Mouse (Mus musculus) myocyte (in vitro differentiated cells): Measurements from ENCODE around the gene Hoxd11. TPM values are rescaled to one million over a fixed set of nuclear protein-coding genes. Genes with fewer than 3 reads are reported as not detected.

Source experiments
- H3K27me3 ChIP-seq: one replicate; pipeline ENCODE4 v1.6.1; 2011; ENCODE audit not compliant: control insufficient read depth, insufficient read depth, insufficient read length
- H3K36me3 ChIP-seq: one replicate; pipeline ENCODE4 v1.6.1; 2011; ENCODE audit not compliant: control insufficient read depth, insufficient read depth
- H3K4me2 ChIP-seq: one replicate; pipeline ENCODE4 v1.6.1; 2011; ENCODE audit warnings: low read depth, control low read depth
- H3K4me3 ChIP-seq: one replicate; pipeline ENCODE4 v1.5.1; 2011; ENCODE audit warnings: mild to moderate bottlenecking, control low read depth, moderate library complexity
- H3K79me2 ChIP-seq: one replicate; pipeline ENCODE4 v1.6.1; 2011; ENCODE audit not compliant: control insufficient read depth, insufficient read depth
- H3ac ChIP-seq: one replicate; pipeline ENCODE4 v1.6.1; 2011; ENCODE audit not compliant: control insufficient read depth, insufficient read length
- CEBPB ChIP-seq: IDR thresholded peaks from 2 replicates; pipeline ENCODE4 v1.6.1; 2011; ENCODE audit warnings: mild to moderate bottlenecking, moderate library complexity; ENCODE audit not compliant: poor library complexity, insufficient read depth, severe bottlenecking
- E2F4 ChIP-seq: IDR thresholded peaks from one replicate; pipeline ENCODE4 v1.6.1; 2011; ENCODE audit warnings: mild to moderate bottlenecking, control low read depth, moderate library complexity; ENCODE audit not compliant: insufficient read depth
- MAX ChIP-seq: IDR thresholded peaks from one replicate; pipeline ENCODE4 v1.6.1; 2011; ENCODE audit warnings: low read depth, mild to moderate bottlenecking, control low read depth
- MYOD1 ChIP-seq, 3 experiments: IDR thresholded peaks; one replicate each; pipeline ENCODE4 v1.6.1; 2011; ENCODE audit warnings: control low read depth in 2 of 3, low read depth in 2 of 3, mild to moderate bottlenecking in 2 of 3, moderate library complexity in 1 of 3; ENCODE audit not compliant: insufficient read length in 2 of 3, control insufficient read depth in 1 of 3
- MYOG ChIP-seq, 3 experiments: IDR thresholded peaks; one replicate each; pipeline ENCODE4 v1.6.1; 2011; ENCODE audit warnings: control low read depth in 2 of 3, low read depth in 2 of 3, mild to moderate bottlenecking in 2 of 3; ENCODE audit not compliant: insufficient read length in 2 of 3, control insufficient read depth in 1 of 3, insufficient read depth in 1 of 3
- POLR2A ChIP-seq: IDR thresholded peaks from one replicate; pipeline ENCODE4 v1.6.1; 2011; ENCODE audit warnings: low read depth, mild to moderate bottlenecking, control low read depth, moderate library complexity; ENCODE audit not compliant: insufficient read length
- POLR2AphosphoS2 ChIP-seq: IDR thresholded peaks from one replicate; pipeline ENCODE4 v1.6.1; 2011; ENCODE audit warnings: low read depth, control low read depth; ENCODE audit not compliant: insufficient read length
- REST ChIP-seq: IDR thresholded peaks from one replicate; pipeline ENCODE4 v1.6.1; 2011; ENCODE audit warnings: mild to moderate bottlenecking, control low read depth, moderate library complexity; ENCODE audit not compliant: insufficient read depth, insufficient read length
- SRF ChIP-seq: IDR thresholded peaks from one replicate; pipeline ENCODE4 v1.6.1; 2011; ENCODE audit warnings: low read depth; ENCODE audit not compliant: control insufficient read depth, insufficient read length
- TCF12 ChIP-seq: IDR thresholded peaks from one replicate; pipeline ENCODE4 v1.6.1; 2011; ENCODE audit warnings: mild to moderate bottlenecking, control low read depth; ENCODE audit not compliant: poor library complexity, insufficient read depth, severe bottlenecking
- TCF3 ChIP-seq: IDR thresholded peaks from one replicate; pipeline ENCODE4 v1.6.1; 2011; ENCODE audit warnings: low read depth, control low read depth; ENCODE audit not compliant: insufficient read length
- USF1 ChIP-seq: IDR thresholded peaks from one replicate; pipeline ENCODE4 v1.6.1; 2011; ENCODE audit warnings: low read depth, mild to moderate bottlenecking, control low read depth, moderate library complexity
- polyA plus RNA-seq: library from polyadenylated mRNA; unstranded; fragments of >200 nt; fragmentation: generic; extraction: Trizol; gene quantifications from one replicate; pipeline ENCODE4 v1.2.1, GENCODE M21; 2012; ENCODE audit warnings: missing spikeins

The Hoxd11 gene
- polyA plus RNA-seq, 1 experiment = not detected

DNA sequence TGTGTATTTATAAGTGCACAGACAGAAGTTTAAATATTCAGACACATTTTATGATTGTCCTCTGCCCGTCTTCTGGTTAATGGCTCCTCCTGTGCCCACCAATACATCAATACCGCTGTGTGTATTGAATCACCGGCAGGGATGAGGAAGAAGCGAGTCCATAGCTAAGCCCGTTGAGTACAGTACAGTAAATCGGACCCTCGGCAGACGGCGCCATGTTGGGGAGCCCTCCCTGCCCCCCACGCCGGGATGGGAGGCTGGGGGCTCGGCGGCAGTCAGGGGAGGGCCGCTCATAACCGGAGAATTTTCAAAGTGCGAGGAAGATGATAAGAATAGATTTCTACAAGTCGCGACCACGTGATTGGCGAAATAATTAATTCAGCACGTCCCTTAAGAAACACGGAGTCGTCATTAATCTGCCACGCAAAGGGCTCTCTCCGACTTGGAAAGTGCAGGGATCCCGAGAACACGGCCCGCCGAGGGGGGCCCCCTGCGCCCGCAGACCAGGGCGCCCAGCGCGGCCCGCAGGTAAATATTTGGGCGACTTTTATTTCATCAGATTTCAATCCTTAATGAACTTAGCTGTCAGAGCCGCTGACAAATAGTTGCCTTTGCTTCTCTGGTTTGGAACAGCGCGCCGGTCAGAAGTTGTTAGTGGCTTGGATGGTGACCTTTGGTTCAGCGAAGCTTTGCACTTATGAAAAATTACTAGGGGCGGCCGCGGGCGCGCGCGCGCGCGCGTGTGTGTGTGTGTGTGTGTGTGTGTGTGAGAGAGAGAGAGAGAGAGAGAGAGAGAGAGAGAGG is 53.4 kb downstream of the Hoxd11 start:
- no peak overlapping the region for H3K4me3 ChIP-seq
- no peaks in the 10 kb centered on the region for H3K79me2 ChIP-seq
- no peak overlapping the region for H3ac ChIP-seq
- no peaks in the 10 kb centered on the region for H3K36me3 ChIP-seq
- no peak overlapping the region for H3K4me2 ChIP-seq
- TF ChIP-seq TCF12 (no peak), TCF3 (no peak), SRF (no peak), E2F4 (no peak), REST (no peak)
- peaks cover 61% of the 10 kb centered on the region for H3K27me3 ChIP-seq

DNA sequence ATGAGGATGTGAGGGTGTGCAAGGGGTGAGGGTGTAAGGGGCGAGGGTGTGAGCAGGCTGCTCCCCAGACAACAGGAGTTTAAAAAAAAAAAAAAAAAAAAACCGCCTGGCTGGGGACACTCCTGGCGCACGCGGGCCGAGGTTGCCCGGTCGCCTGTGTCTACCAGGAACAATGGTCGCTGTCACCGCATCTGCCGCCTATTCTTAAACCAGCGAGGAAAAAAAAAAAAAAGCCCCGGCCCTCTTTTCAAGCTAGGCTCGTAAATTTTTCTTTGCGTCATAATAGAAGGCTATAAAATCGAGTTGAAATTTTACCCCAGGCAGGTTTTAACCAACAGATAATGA is 53.9 kb downstream of the Hoxd11 start:
- no peak overlapping the region for H3K4me2 ChIP-seq
- H3K36me3 ChIP-seq = no peaks in the 10 kb centered on the region
- TF ChIP-seq E2F4 = no peak
- TF ChIP-seq POLR2AphosphoS2 = no peak
- no peak for TF ChIP-seq TCF3
- no peak for TF ChIP-seq MAX
- no peak for TF ChIP-seq TCF12
- TF ChIP-seq REST = no peak
- no peak for TF ChIP-seq USF1
- no peak for TF ChIP-seq SRF
- TF ChIP-seq CEBPB = no peak
- no peak for TF ChIP-seq POLR2A
- TF ChIP-seq MYOD1 (IDR thresholded peaks at IDR 0.05; ENCODE audit: control insufficient read depth in 1 of 3, insufficient read length in 2 of 3, low read depth in 2 of 3) = no peak
- no peak for TF ChIP-seq MYOG (IDR thresholded peaks at IDR 0.05; ENCODE audit: control insufficient read depth in 1 of 3, insufficient read depth in 1 of 3, insufficient read length in 2 of 3, low read depth in 2 of 3)
- no peak overlapping the region for H3ac ChIP-seq
- no peak overlapping the region for H3K4me3 ChIP-seq
- no peaks in the 10 kb centered on the region for H3K79me2 ChIP-seq
- peaks cover 61% of the 10 kb centered on the region for H3K27me3 ChIP-seq

DNA sequence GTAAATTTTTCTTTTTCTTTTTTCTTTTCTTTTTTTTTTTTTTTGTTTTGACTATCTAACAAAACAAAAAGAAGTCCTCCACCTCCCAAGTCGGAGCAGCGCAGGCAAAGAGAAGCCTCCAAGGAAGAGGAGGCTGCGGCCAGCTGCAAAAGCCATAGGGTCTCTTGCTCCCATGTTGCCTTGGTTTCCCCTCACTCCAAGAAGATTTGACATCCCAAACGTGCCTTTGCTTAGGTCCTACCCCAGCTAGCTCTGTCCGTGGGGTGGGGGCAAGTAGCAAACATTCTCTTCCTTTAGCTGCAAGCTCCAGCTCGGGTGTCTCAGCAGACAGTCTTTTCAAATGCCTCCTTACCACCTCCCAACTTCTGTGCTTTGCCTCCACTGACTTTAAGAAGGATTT is 54.4 kb downstream of the Hoxd11 start:
- H3K4me2 ChIP-seq = no peak overlapping the region
- no peak overlapping the region for H3ac ChIP-seq
- no peaks in the 10 kb centered on the region for H3K79me2 ChIP-seq
- H3K4me3 ChIP-seq = no peak overlapping the region
- H3K36me3 ChIP-seq = no peaks in the 10 kb centered on the region
- H3K27me3 ChIP-seq = peaks cover 61% of the 10 kb centered on the region
- TF ChIP-seq SRF (no peak), CEBPB (no peak), TCF12 (no peak), E2F4 (no peak), USF1 (no peak), POLR2A (no peak), TCF3 (no peak), MYOD1 (IDR thresholded peaks at IDR 0.05; ENCODE audit: control insufficient read depth in 1 of 3, insufficient read length in 2 of 3, low read depth in 2 of 3) (no peak), REST (no peak), POLR2AphosphoS2 (no peak), MYOG (IDR thresholded peaks at IDR 0.05; ENCODE audit: control insufficient read depth in 1 of 3, insufficient read depth in 1 of 3, insufficient read length in 2 of 3, low read depth in 2 of 3) (no peak), MAX (no peak)

DNA sequence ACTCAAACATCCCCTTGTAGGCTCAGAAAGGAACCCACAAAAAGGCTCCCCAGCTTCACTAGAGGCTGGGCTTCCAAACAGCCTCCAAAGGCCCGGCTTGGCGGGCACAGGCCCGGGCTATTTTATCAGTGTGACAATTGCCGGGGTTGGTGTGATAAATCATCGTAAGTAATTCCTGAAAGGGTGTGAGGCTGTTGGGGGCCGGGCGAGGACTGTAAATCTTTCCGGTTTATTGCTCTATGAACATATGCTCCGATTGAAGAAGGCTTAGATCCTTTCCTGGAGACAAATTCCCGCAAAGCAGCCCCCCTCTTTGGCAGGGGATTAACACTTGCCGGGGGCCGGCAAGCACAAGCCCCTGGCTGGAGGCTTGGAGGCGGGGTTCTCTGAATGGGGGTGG is 55.1 kb downstream of the Hoxd11 start:
- H3K4me3 ChIP-seq = no peak overlapping the region
- H3ac ChIP-seq = no peak overlapping the region
- H3K36me3 ChIP-seq = no peaks in the 10 kb centered on the region
- H3K27me3 ChIP-seq = peaks cover 65% of the 10 kb centered on the region
- TF ChIP-seq MAX (no peak), POLR2A (no peak), MYOD1 (IDR thresholded peaks at IDR 0.05; ENCODE audit: control insufficient read depth in 1 of 3, insufficient read length in 2 of 3, low read depth in 2 of 3) (no peak), REST (no peak), TCF3 (no peak)
- no peak overlapping the region for H3K4me2 ChIP-seq
- H3K79me2 ChIP-seq = no peaks in the 10 kb centered on the region

DNA sequence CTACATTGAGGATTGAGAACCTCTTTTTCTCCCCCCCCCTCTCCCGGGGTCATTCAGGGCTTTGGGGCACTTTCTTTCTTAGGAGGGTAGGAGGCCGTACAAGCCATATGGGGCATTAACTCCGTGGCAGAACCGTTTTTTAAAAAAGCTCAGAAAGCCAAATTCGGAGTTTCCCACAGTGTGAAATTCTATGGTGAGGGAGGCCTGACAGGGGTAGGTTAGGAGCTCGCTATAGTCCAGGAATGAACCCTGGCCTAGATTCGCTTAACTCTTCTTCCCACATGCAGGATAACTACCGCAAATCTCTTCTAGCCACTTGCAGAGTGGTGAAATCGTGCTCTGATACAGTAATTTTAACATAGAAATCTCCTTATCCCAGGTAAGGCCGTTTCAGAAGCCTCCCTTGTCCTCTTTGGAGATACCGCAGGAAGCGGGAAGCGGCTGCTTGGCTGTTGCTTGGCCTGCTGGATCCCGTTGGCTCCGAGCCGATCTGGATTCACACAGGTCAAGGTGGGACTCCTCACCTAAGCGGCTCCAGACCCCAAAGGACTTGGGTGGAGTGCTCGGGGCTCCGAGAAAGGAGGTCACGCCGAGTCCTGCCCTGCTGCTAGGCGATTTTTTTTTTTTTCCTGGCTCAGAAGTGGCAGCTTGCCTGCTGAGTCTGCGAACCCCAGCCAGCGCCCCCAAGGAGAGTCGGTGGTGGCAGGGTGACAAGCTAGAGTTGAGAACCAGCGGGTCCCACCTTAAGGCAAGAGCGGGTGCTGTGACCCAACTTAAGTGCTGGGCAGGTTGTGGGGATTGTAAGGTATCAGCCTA is 55.8 kb downstream of the Hoxd11 start:
- TF ChIP-seq SRF (no peak), USF1 (no peak), TCF3 (no peak), MYOG (IDR thresholded peaks at IDR 0.05; ENCODE audit: control insufficient read depth in 1 of 3, insufficient read depth in 1 of 3, insufficient read length in 2 of 3, low read depth in 2 of 3) (no peak), MAX (no peak), MYOD1 (IDR thresholded peaks at IDR 0.05; ENCODE audit: control insufficient read depth in 1 of 3, insufficient read length in 2 of 3, low read depth in 2 of 3) (no peak), CEBPB (no peak), TCF12 (no peak), REST (no peak), E2F4 (no peak), POLR2A (no peak), POLR2AphosphoS2 (no peak)
- no peaks in the 10 kb centered on the region for H3K79me2 ChIP-seq
- no peaks in the 10 kb centered on the region for H3K36me3 ChIP-seq
- no peak overlapping the region for H3K4me3 ChIP-seq
- H3K27me3 ChIP-seq = peaks cover 72% of the 10 kb centered on the region
- no peak overlapping the region for H3K4me2 ChIP-seq
- H3ac ChIP-seq = no peak overlapping the region
